Mouse (Mus musculus) c-Kit-positive CD71-positive TER-119-negative erythroid progenitor cells, embryonic 14.5 days (primary cell): Measurements from ENCODE around the gene Gm18336.
"Not testable (repeated sequence)": the region's sequence is repeated elsewhere in the genome, so short reads cannot be mapped to it uniquely, and the experiment has no call there.

ENCODE experiments used
- DNase-seq: peaks from one replicate; pipeline ENCODE4 v3.0.0-alpha.2; 2013; ENCODE audit warnings: low read depth

The Gm18336 gene

GRCm38 (mm10) chrX:73398636-73399035 lies at the start of gene Gm18336:
Gene Gm18336 (minus strand): TSS chrX:73398736.
- not testable (repeated sequence) for DNase-seq

GRCm38 (mm10) chrX:73441428-73441827 lies 42.9 kb upstream of the Gm18336 start:
- DNase-seq, result no peak

- DNase-seq, result no peak
Observed at GRCm38 (mm10) chrX:73435252-73435651, 36.7 kb upstream of the Gm18336 start, which contains the start of gene Trex2. Gene Trex2 (minus strand): TSS chrX:73435344.

GRCm38 (mm10) chrX:73432850-73433249 lies 34.3 kb upstream of the Gm18336 start:
- DNase-seq, result no peak

GRCm38 (mm10) chrX:73430036-73430435 lies 31.5 kb upstream of the Gm18336 start:
- DNase-seq, result no peak

- DNase-seq, result no peak
Observed at GRCm38 (mm10) chrX:73412767-73413166, 14.2 kb upstream of the Gm18336 start.

- no peak for DNase-seq
Observed at GRCm38 (mm10) chrX:73410880-73411517, 12.5 kb upstream of the Gm18336 start, which contains the start of gene Zfp92. Gene Zfp92 (plus strand): TSS chrX:73411096.

GRCm38 (mm10) chrX:73401616-73402015 lies 3.1 kb upstream of the Gm18336 start:
- no peak for DNase-seq

- DNase-seq, result no peak
Observed at GRCm38 (mm10) chrX:73400951-73401350, 2.4 kb upstream of the Gm18336 start.

- DNase-seq, result no peak
Observed at GRCm38 (mm10) chrX:73396446-73396845, 2.1 kb downstream of the Gm18336 start.

GRCm38 (mm10) chrX:73391481-73391880 lies 7.1 kb downstream of the Gm18336 start:
- no peak for DNase-seq

GRCm38 (mm10) chrX:73384924-73385323 lies 13.6 kb downstream of the Gm18336 start:
- DNase-seq, result no peak

- DNase-seq, result no peak
Observed at GRCm38 (mm10) chrX:73384419-73384818, 14.1 kb downstream of the Gm18336 start.

- no peak for DNase-seq
Observed at GRCm38 (mm10) chrX:73363291-73363690, 35.2 kb downstream of the Gm18336 start.

- no peak for DNase-seq
Observed at GRCm38 (mm10) chrX:73356719-73357118, 41.8 kb downstream of the Gm18336 start.

GRCm38 (mm10) chrX:73356163-73356562 lies 42.4 kb downstream of the Gm18336 start:
- no peak for DNase-seq
